Mouse (Mus musculus) megakaryocyte-erythroid progenitor cell, adult 5-6 weeks (primary cell): ENCODE results near the gene Clec2i. TPM values are rescaled to one million over a fixed set of nuclear protein-coding genes. Genes with fewer than 3 reads are reported as not detected.
"Not testable (repeated sequence)": the region's sequence is repeated elsewhere in the genome, so short reads cannot be mapped to it uniquely, and the experiment has no call there.

Experiments used
- ATAC-seq: replicated peaks from 2 replicates; pipeline ENCODE4 v1.8.0; 2016; ENCODE audit warnings: mild to moderate bottlenecking, inconsistent platforms; ENCODE audit not compliant: severe bottlenecking, poor library complexity, low FRiP score, low TSS enrichment
- total RNA-seq, 2 experiments: library from RNA; stranded (forward) in 1 of 2; stranded (reverse) in 1 of 2; fragments of 200-1000, 215-1000 nt in 1 of 2; fragments of >200 nt in 1 of 2; fragmentation: Nextera tagmentation in 1 of 2; gene quantifications; 2 replicates each; pipeline ENCODE4 v1.2.3; 2014 to 2017

The Clec2i gene
- total RNA-seq (2014; fragmentation: Nextera tagmentation) (0.90 and 1.5 TPM in 2 replicates), total RNA-seq (2017) (3.4 and 4.3 TPM in 2 replicates)

GRCm38 (mm10) chr6:128887091-128887790, at the start of gene Clec2i:
Gene Clec2i, plus strand, starts transcription at chr6:128887588.
- peak; percentile 68 for ATAC-seq

- ATAC-seq = peak; percentile 24
Observed at GRCm38 (mm10) chr6:128838342-128839265, 48.8 kb upstream of the Clec2i start.

- peak; percentile 49 for ATAC-seq
Observed at GRCm38 (mm10) chr6:128839266-128839771, 48.1 kb upstream of the Clec2i start.

- no peak for ATAC-seq
Observed at GRCm38 (mm10) chr6:128839921-128840320, 47.5 kb upstream of the Clec2i start.

GRCm38 (mm10) chr6:128840669-128841068, 46.7 kb upstream of the Clec2i start:
- ATAC-seq = not testable (repeated sequence)

GRCm38 (mm10) chr6:128841327-128842089, 45.9 kb upstream of the Clec2i start:
- ATAC-seq = no peak

- ATAC-seq = no peak
Observed at GRCm38 (mm10) chr6:128842356-128842944, 44.9 kb upstream of the Clec2i start.

GRCm38 (mm10) chr6:128842945-128843478, 44.4 kb upstream of the Clec2i start:
- ATAC-seq = peak; percentile 48

- ATAC-seq = peak; percentile 6; the same call in 1 of the 2 replicates
Observed at GRCm38 (mm10) chr6:128843479-128843992, 43.9 kb upstream of the Clec2i start.

- ATAC-seq = no peak
Observed at GRCm38 (mm10) chr6:128844131-128844530, 43.3 kb upstream of the Clec2i start.

- ATAC-seq = no peak
Observed at GRCm38 (mm10) chr6:128844586-128845080, 42.8 kb upstream of the Clec2i start.

GRCm38 (mm10) chr6:128845319-128845979, 41.9 kb upstream of the Clec2i start:
- ATAC-seq = peak; percentile 65

- no peak for ATAC-seq
Observed at GRCm38 (mm10) chr6:128845998-128846542, 41.3 kb upstream of the Clec2i start.

- ATAC-seq = no peak
Observed at GRCm38 (mm10) chr6:128847401-128847800, 40.0 kb upstream of the Clec2i start.

- peak; percentile 42 for ATAC-seq
Observed at GRCm38 (mm10) chr6:128849902-128850301, 37.5 kb upstream of the Clec2i start.

- ATAC-seq = no peak
Observed at GRCm38 (mm10) chr6:128850671-128851070, 36.7 kb upstream of the Clec2i start.

- no peak for ATAC-seq
Observed at GRCm38 (mm10) chr6:128851151-128851550, 36.2 kb upstream of the Clec2i start.

- ATAC-seq = no peak
Observed at GRCm38 (mm10) chr6:128852766-128853165, 34.6 kb upstream of the Clec2i start.
